Mouse (Mus musculus) neural tube, embryonic 12.5 days (tissue): Measurements from ENCODE around the gene Trpm1. TPM values are rescaled to one million over a fixed set of nuclear protein-coding genes. Genes with fewer than 3 reads are reported as not detected.

ENCODE experiments used
- ATAC-seq: fragments of 200-750 bp; cut with Nextera tagmentation; 2 replicates; pipeline ENCODE4 v1.8.0; 2017; ENCODE audit warnings: low read depth, mild to moderate bottlenecking, moderate TSS enrichment, moderate library complexity; ENCODE audit not compliant: low FRiP score
- H3K27ac ChIP-seq: fragments of 300-500 bp; sonication (generic); 2 replicates; pipeline ENCODE4 v1.5.1; 2016
- H3K27me3 ChIP-seq: fragments of 300-500 bp; sonication (generic); replicated peaks from 2 replicates; pipeline ENCODE4 v1.6.1; 2016; ENCODE audit warnings: mild to moderate bottlenecking
- H3K36me3 ChIP-seq: fragments of 300-500 bp; sonication (generic); 2 replicates; pipeline ENCODE4 v1.6.1; 2016; ENCODE audit warnings: mild to moderate bottlenecking
- H3K4me1 ChIP-seq: fragments of 300-500 bp; sonication (generic); 2 replicates; pipeline ENCODE4 v1.6.1; 2016
- H3K4me2 ChIP-seq: fragments of 300-500 bp; sonication (generic); replicated peaks from 2 replicates; pipeline ENCODE4 v1.6.1; 2016; ENCODE audit warnings: mild to moderate bottlenecking
- H3K4me3 ChIP-seq: fragments of 300-500 bp; sonication (generic); 2 replicates; pipeline ENCODE4 v1.5.1; 2016
- H3K9ac ChIP-seq: fragments of 300-500 bp; sonication (generic); 2 replicates; pipeline ENCODE4 v1.6.1; 2016; ENCODE audit warnings: mild to moderate bottlenecking
- H3K9me3 ChIP-seq: fragments of 300-500 bp; sonication (generic); 2 replicates; pipeline ENCODE4 v1.6.1; 2016; ENCODE audit warnings: mild to moderate bottlenecking
- WGBS: fragments of 180-500 bp; shearing (Covaris S2); methylation state at CpG from one replicate; pipeline ENCODE4 v1.1.7; 2016; 5-methylcytosine and 5-hydroxymethylcytosine counted together
- polyA plus RNA-seq: library from polyadenylated mRNA; unstranded; fragments of >200 nt; fragmentation: Nextera tagmentation; extraction: Ambion mirVana; gene quantifications from 2 replicates; pipeline ENCODE4 v1.2.1, GENCODE M21; 2016

Trpm1 gene
- polyA plus RNA-seq, 1 experiment from 2014 or later: 0.15 TPM

DNA sequence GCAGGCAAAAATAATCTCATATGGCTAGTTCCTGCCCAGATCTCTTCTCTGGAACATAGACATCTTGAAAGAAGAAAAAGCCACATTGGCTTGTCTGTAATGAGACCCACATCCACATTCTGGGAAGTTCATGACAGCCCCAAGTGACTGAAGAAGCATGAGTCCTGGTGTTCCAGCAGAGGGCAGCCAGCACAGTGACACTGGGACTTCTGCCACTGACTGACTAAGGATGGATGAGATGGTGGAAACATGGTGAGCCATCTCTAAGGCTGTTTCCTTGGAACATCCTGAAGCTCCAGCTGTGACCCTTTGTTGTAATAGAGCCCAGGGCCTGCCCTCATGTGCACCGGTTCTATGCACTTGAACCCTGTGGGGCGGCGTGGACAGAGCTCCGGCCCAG lies 25.7 kb downstream of the Trpm1 start:
- H3K36me3 ChIP-seq: no peaks in the 10 kb centered on the region
- H3K27ac ChIP-seq: no peak overlapping the region
- no peaks in the 10 kb centered on the region for H3K27me3 ChIP-seq
- no peaks in the 10 kb centered on the region for H3K9me3 ChIP-seq
- H3K4me2 ChIP-seq: no peak overlapping the region
- whole genome bisulfite sequencing: 84% methylated on average over 4 of the region's 4 CpGs
- no peak overlapping the region for H3K4me3 ChIP-seq
- no peak for ATAC-seq
- no peak overlapping the region for H3K9ac ChIP-seq
- H3K4me1 ChIP-seq: no peaks in the 10 kb centered on the region

GRCm38 (mm10) chr7:64185203-64185931 lies 31.7 kb downstream of the Trpm1 start:
- no peak for ATAC-seq
- H3K4me3 ChIP-seq: no peak overlapping the region
- no peaks in the 10 kb centered on the region for H3K36me3 ChIP-seq
- H3K9ac ChIP-seq: no peak overlapping the region
- H3K27ac ChIP-seq: no peak overlapping the region
- H3K27me3 ChIP-seq: no peaks in the 10 kb centered on the region
- no peaks in the 10 kb centered on the region for H3K9me3 ChIP-seq
- H3K4me2 ChIP-seq: no peak overlapping the region
- 36% methylated on average over 10 of the region's 10 CpGs for WGBS
- peaks cover 4% of the 10 kb centered on the region for H3K4me1 ChIP-seq

DNA sequence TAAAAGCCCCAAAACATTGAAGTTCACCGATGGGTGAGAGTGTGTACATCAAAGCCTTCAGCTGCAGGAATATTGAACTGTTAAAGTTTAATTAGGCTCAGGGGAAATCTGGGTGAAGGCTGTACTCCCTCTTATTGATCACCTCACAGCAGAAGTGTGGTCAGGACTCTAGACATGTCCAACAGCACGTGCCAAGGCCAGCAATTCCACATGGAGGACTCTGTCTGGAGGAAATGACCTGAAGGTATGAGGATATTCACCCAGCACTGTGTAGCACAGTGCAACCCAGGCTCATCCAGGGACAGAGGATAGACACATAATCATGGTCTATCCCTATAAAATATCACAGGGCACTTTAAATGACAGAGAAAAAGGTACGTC lies 32.3 kb downstream of the Trpm1 start:
- no peak overlapping the region for H3K4me2 ChIP-seq
- H3K9me3 ChIP-seq: no peaks in the 10 kb centered on the region
- H3K36me3 ChIP-seq: no peaks in the 10 kb centered on the region
- H3K4me3 ChIP-seq: no peak overlapping the region
- 78% methylated on average over 3 of the region's 3 CpGs for WGBS
- no peaks in the 10 kb centered on the region for H3K27me3 ChIP-seq
- no peak overlapping the region for H3K27ac ChIP-seq
- H3K4me1 ChIP-seq: peaks cover 4% of the 10 kb centered on the region
- H3K9ac ChIP-seq: no peak overlapping the region
- no peak for ATAC-seq

DNA sequence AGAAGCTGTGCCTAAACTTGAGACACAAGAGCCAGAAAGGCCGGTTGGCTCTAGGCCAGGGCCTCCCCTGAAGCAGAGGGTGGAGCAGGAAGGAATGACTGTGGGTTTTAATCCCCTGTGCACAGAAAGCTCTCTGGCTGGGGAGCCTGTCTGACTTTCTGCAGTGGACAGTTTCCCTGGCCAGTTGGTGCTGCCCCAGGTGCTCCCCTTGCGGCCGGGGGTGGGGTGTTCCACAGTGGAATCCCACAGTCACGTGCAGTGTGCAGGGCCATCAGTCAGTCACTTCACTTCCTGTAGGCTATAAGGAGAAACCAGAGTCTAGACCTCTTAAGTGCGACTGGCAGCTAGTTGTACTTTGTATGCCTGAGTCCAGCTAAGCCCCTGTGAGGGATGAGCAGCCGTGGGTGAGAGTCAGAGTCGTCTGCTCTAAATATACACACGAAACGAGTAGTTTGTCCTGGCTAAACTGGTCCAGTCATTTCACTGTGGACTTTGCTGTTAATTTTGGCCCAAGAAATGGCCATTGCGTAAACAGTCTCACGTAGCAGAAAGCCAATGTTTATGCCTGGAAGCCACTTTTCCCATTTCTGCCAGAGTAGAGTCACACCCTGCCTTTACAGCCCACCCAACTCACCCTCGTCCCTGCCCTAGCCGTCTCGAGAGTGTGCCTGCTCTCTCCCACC lies 38.8 kb downstream of the Trpm1 start:
- no peak for ATAC-seq
- WGBS: 71% methylated on average over 14 of the region's 14 CpGs
- Histone ChIP-seq H3K9me3 (no peaks in the 10 kb centered on the region), H3K4me1 (peaks cover 3% of the 10 kb centered on the region), H3K9ac (no peak overlapping the region), H3K27me3 (no peaks in the 10 kb centered on the region), H3K4me2 (no peak overlapping the region), H3K4me3 (no peak overlapping the region), H3K36me3 (no peaks in the 10 kb centered on the region), H3K27ac (no peak overlapping the region)

GRCm38 (mm10) chr7:64193476-64193875 lies 39.8 kb downstream of the Trpm1 start:
- Histone ChIP-seq H3K9me3 (no peaks in the 10 kb centered on the region), H3K27ac (no peak overlapping the region), H3K4me1 (peaks cover 3% of the 10 kb centered on the region), H3K9ac (no peak overlapping the region), H3K4me2 (no peak overlapping the region), H3K4me3 (no peak overlapping the region), H3K27me3 (no peaks in the 10 kb centered on the region), H3K36me3 (no peaks in the 10 kb centered on the region)
- no peak for ATAC-seq
- WGBS: 39% methylated on average over 5 of the region's 5 CpGs

DNA sequence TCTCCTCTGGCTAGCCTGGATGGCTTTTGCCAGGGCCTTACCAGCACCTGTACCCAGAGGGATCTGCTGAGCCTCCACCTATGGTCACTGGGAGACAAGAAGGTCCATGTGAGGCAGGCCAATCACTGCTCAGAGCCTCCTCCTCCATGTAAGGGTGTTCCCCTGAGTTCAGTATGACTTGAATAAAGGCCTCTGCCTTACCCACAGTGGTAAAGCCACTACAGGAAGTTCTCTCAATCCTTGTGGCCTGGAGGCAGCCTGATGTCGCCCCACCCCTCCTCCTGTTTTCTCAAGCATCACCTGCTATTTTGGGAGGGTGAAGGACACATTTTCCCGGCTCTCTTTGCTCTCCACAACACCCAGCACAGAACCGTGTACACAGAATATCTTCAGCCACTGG lies 42.5 kb downstream of the Trpm1 start:
- Histone ChIP-seq H3K9me3 (no peaks in the 10 kb centered on the region), H3K27me3 (no peaks in the 10 kb centered on the region), H3K4me2 (no peak overlapping the region), H3K4me1 (peaks cover 3% of the 10 kb centered on the region), H3K9ac (no peak overlapping the region), H3K36me3 (no peaks in the 10 kb centered on the region), H3K4me3 (no peak overlapping the region), H3K27ac (no peak overlapping the region)
- WGBS: 88% methylated on average over 3 of the region's 3 CpGs
- ATAC-seq: no peak

DNA sequence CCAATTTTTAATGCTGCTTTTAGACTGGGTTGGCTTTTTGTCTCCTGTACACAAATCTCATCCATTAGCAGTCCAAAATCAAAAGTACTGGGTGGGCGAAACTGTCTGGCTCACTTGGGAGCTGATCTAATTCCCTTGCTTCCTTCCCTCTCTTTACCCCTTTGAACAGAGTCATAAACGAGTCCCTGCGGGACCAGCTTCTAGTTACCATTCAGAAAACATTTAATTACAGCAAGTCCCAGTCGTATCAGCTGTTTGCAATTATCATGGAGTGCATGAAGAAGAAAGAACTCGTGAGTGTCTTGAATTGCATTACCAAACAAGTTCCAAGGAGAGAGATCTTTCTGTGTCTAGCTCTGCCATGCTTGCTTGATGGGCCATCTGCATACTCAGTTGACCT lies 55.1 kb downstream of the Trpm1 start:
- no peak for ATAC-seq
- H3K4me3 ChIP-seq: no peak overlapping the region
- no peak overlapping the region for H3K27ac ChIP-seq
- WGBS: 31% methylated on average over 5 of the region's 5 CpGs
- H3K4me1 ChIP-seq: no peaks in the 10 kb centered on the region
- H3K4me2 ChIP-seq: no peak overlapping the region
- no peaks in the 10 kb centered on the region for H3K27me3 ChIP-seq
- H3K9ac ChIP-seq: no peak overlapping the region
- no peaks in the 10 kb centered on the region for H3K36me3 ChIP-seq
- H3K9me3 ChIP-seq: no peaks in the 10 kb centered on the region

GRCm38 (mm10) chr7:64212870-64213269 lies 59.2 kb downstream of the Trpm1 start:
- H3K4me2 ChIP-seq: no peak overlapping the region
- WGBS: 90% methylated on average over 4 of the region's 4 CpGs

GRCm38 (mm10) chr7:64214066-64214465 lies 60.4 kb downstream of the Trpm1 start:
- ATAC-seq: no peak

More at GRCm38 (mm10) chr7:64212870-64213269, 59.2 kb downstream of the Trpm1 start:
- Histone ChIP-seq H3K27ac (no peak overlapping the region), H3K27me3 (no peaks in the 10 kb centered on the region), H3K4me3 (no peak overlapping the region), H3K9ac (no peak overlapping the region), H3K9me3 (no peaks in the 10 kb centered on the region), H3K4me1 (no peaks in the 10 kb centered on the region), H3K36me3 (no peaks in the 10 kb centered on the region)
- ATAC-seq: no peak

DNA sequence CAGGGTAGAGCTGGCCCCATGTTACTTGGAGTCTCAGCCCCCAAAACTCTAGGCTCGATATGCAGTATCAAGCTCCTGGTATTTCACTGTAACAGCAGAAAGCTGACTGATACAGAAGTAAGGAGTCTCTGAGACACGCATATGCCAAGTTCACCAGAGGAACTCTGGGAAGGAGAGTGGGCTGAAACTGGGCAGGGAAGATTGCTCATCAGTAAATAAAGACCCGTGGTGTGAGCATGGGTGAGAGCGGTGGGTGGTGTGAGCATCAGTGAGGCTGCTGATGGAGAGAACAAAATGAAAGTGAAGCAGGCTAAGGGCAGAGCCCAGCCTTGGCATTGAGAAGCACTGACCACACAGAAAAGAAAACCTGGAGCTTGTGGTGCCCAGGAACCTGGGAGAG lies 62.0 kb downstream of the Trpm1 start:
- no peak overlapping the region for H3K27ac ChIP-seq
- no peak overlapping the region for H3K9ac ChIP-seq
- H3K36me3 ChIP-seq: no peaks in the 10 kb centered on the region
- H3K4me3 ChIP-seq: no peak overlapping the region
- H3K9me3 ChIP-seq: no peaks in the 10 kb centered on the region
- no peak for ATAC-seq
- no peak overlapping the region for H3K4me2 ChIP-seq
- no peaks in the 10 kb centered on the region for H3K27me3 ChIP-seq
- 86% methylated on average over 4 of the region's 4 CpGs for WGBS
- no peaks in the 10 kb centered on the region for H3K4me1 ChIP-seq

More at GRCm38 (mm10) chr7:64214066-64214465, 60.4 kb downstream of the Trpm1 start:
- WGBS: 78% methylated on average over 4 of the region's 4 CpGs
- Histone ChIP-seq H3K4me2 (no peak overlapping the region), H3K27ac (no peak overlapping the region), H3K9me3 (no peaks in the 10 kb centered on the region), H3K4me3 (no peak overlapping the region), H3K9ac (no peak overlapping the region), H3K36me3 (no peaks in the 10 kb centered on the region), H3K27me3 (no peaks in the 10 kb centered on the region), H3K4me1 (no peaks in the 10 kb centered on the region)

- Histone ChIP-seq H3K27me3 (no peaks in the 10 kb centered on the region), H3K4me2 (no peak overlapping the region), H3K36me3 (no peaks in the 10 kb centered on the region), H3K27ac (no peak overlapping the region), H3K4me1 (no peaks in the 10 kb centered on the region), H3K9ac (no peak overlapping the region), H3K9me3 (no peaks in the 10 kb centered on the region), H3K4me3 (no peak overlapping the region)
- WGBS: 93% methylated on average over 7 of the region's 7 CpGs
- ATAC-seq: no peak
Observed at GRCm38 (mm10) chr7:64217428-64217827, 63.8 kb downstream of the Trpm1 start.

- H3K4me2 ChIP-seq: no peak overlapping the region
- no peaks in the 10 kb centered on the region for H3K27me3 ChIP-seq
- H3K36me3 ChIP-seq: no peaks in the 10 kb centered on the region
- 88% methylated on average over 7 of the region's 7 CpGs for WGBS
- no peaks in the 10 kb centered on the region for H3K9me3 ChIP-seq
- no peaks in the 10 kb centered on the region for H3K4me1 ChIP-seq
- H3K4me3 ChIP-seq: no peak overlapping the region
- no peak overlapping the region for H3K9ac ChIP-seq
- no peak for ATAC-seq
- H3K27ac ChIP-seq: no peak overlapping the region
Observed at GRCm38 (mm10) chr7:64219765-64220164, 66.1 kb downstream of the Trpm1 start.

DNA sequence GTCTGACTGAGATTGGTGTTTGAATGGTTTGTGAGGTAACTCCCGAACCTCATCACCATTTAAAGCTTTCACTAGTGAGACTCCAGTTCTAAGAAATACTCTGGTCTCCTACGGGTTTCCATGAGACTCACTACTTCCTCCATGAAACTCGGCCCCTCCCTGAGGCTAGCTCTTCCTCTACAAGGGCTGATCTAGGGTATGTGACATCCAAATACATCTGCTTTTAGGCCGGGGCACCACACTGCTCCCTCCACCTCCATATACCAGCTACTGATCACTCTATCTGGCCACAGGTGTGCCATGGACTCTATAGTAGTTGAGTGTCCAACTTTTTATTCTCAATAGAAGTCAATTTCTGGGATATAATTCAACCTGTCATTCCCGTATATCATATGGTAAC lies 69.6 kb downstream of the Trpm1 start:
- no peak overlapping the region for H3K9ac ChIP-seq
- no peaks in the 10 kb centered on the region for H3K4me1 ChIP-seq
- no peak for ATAC-seq
- H3K36me3 ChIP-seq: no peaks in the 10 kb centered on the region
- no peak overlapping the region for H3K27ac ChIP-seq
- H3K4me3 ChIP-seq: no peak overlapping the region
- H3K4me2 ChIP-seq: no peak overlapping the region
- H3K27me3 ChIP-seq: no peaks in the 10 kb centered on the region
- 90% methylated on average over 5 of the region's 5 CpGs for WGBS
- H3K9me3 ChIP-seq: no peaks in the 10 kb centered on the region
